Mouse (Mus musculus) myocyte (in vitro differentiated cells): Measurements from ENCODE around the gene Slc9a5.

Source experiments
- CEBPB ChIP-seq: IDR thresholded peaks from 2 replicates; pipeline ENCODE4 v1.6.1; 2011; ENCODE audit warnings: mild to moderate bottlenecking, moderate library complexity; ENCODE audit not compliant: poor library complexity, insufficient read depth, severe bottlenecking
- E2F4 ChIP-seq: IDR thresholded peaks from one replicate; pipeline ENCODE4 v1.6.1; 2011; ENCODE audit warnings: mild to moderate bottlenecking, control low read depth, moderate library complexity; ENCODE audit not compliant: insufficient read depth
- MAX ChIP-seq: IDR thresholded peaks from one replicate; pipeline ENCODE4 v1.6.1; 2011; ENCODE audit warnings: low read depth, mild to moderate bottlenecking, control low read depth
- MYOG ChIP-seq, 3 experiments: IDR thresholded peaks; one replicate each; pipeline ENCODE4 v1.6.1; 2011; ENCODE audit warnings: control low read depth in 2 of 3, low read depth in 2 of 3, mild to moderate bottlenecking in 2 of 3; ENCODE audit not compliant: insufficient read length in 2 of 3, control insufficient read depth in 1 of 3, insufficient read depth in 1 of 3
- POLR2A ChIP-seq: IDR thresholded peaks from one replicate; pipeline ENCODE4 v1.6.1; 2011; ENCODE audit warnings: low read depth, mild to moderate bottlenecking, control low read depth, moderate library complexity; ENCODE audit not compliant: insufficient read length
- POLR2AphosphoS2 ChIP-seq: IDR thresholded peaks from one replicate; pipeline ENCODE4 v1.6.1; 2011; ENCODE audit warnings: low read depth, control low read depth; ENCODE audit not compliant: insufficient read length

DNA sequence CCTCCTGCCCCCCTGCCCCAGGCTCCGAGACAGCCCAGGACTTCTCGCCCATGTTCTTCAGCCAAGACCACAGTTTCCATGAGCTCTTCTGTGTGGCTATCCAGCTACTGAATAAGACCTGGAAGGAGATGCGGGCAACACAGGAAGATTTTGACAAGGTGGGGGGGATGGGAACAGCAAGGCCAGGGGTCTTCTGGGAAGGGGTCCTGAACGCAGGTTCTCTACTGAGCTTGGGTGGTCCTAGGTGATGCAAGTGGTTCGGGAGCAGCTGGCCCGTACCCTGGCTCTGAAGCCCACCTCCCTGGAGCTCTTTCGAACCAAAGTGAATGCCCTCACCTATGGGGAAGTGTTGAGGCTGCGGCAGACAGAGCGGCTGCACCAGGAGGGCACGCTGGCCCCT lies 40.2 kb upstream of the Slc9a5 start:
- TF ChIP-seq POLR2A (no peak), E2F4 (no peak), MAX (no peak), POLR2AphosphoS2 (no peak), MYOG (IDR thresholded peaks at IDR 0.05; ENCODE audit: control insufficient read depth in 1 of 3, insufficient read depth in 1 of 3, insufficient read length in 2 of 3, low read depth in 2 of 3) (no peak), CEBPB (no peak)
